Mouse (Mus musculus) monocyte, adult 5-6 weeks (primary cell): Measurements from ENCODE around the gene Tuba1b. TPM values are rescaled to one million over a fixed set of nuclear protein-coding genes. Genes with fewer than 3 reads are reported as not detected.
"Not testable (repeated sequence)": the region's sequence is repeated elsewhere in the genome, so short reads cannot be mapped to it uniquely, and the experiment has no call there.

Experiments
- ATAC-seq: fragments of 153-309, 156-312 bp; replicated peaks from 2 replicates; pipeline ENCODE4 v1.8.0; 2017; ENCODE audit warnings: mild to moderate bottlenecking; ENCODE audit not compliant: low TSS enrichment, insufficient number of reproducible peaks, severe bottlenecking, poor library complexity, low FRiP score
- total RNA-seq: library from RNA; stranded (forward); fragments of 200-1000, 200-491, 200-594 nt; gene quantifications from 3 replicates; pipeline ENCODE4 v1.2.3, GENCODE M21; 2017

Tuba1b gene
- 86.5 to 154 TPM (median 137 TPM) in 3 replicates for total RNA-seq

DNA sequence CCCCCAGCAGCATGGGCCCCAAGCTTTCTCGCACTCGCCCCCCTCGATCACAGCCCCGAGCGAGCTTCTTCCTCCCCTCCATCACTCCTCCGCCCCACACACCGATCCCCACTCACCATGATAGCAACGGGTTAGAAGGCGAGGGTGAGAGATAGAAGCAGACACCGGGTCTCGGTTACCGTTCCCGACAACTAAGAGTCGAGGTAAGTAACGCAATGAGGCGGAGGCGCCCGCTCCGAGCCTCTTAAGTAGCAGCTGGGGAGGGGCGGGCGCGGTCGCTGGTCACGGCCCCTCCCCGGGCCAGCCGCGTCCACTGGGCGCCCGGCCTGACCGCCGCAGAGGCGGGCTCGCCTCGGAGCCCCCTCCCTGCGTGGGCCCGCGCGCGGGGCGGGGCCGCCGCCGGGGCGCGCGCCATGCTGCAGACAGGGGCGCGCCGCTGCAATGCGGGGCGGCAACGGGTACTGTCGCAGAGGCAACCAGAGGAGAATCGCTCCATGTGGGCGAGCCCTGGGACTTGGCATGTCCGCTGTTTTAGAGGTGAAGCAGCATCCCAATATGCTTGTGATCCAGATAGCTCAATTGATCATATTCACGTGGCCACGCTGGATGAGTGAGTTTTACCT, at the start of gene Tuba1b:
Gene Tuba1b, minus strand, starts transcription at position 349 of the 623 bp plus-strand sequence.
- ATAC-seq: peak; percentile 62

DNA sequence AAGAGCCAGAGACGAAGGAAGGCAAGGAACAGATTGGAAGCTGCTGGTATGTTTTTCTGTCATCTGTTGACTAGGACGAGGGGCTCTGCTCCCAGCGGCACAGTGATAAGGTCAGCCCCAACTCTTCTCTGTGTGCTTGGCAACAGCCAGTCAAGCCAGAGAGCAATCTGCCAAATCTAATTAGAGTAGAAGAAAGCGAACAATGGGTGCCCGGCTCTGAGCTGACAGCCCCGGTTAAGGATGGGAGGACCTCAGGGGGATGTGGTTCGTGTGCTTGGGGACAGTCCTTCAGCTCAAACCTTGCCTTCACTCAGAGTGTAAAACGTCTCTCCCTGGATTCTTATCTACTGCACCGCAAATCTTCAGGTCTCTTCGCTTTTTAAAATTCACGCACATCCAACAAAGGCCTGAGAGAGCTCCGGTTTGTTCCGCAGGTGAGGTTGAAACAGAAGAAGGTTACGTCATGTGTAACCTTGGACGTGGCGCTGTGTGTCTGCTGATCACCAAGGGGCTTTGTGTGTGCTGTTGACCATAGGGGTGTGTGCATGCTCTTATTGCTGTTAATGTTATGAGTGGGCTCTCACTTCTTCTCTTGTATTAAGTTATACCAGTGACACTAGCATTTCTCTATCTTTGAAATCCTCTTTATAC, 49.2 kb upstream of the Tuba1b start:
- no peak for ATAC-seq

DNA sequence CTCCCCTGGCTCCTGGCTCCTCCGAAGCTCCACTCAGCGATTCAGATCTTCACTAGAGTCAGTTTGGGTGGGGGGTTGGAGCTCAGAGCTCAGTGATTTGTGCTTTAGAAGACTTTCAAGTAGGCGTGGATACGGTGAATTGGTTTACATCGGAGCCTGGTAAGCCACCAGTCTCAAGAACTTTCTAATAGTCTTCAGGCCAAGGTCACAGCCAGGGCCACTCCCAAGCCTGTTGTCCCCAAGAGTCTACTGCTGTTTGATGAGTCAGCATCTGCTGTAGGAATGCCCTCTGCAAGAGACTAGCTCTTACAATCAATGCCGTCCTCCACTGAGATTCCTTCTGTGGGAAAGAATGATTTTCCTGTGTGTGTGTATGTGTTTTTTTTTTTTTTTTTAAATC, 47.7 kb upstream of the Tuba1b start:
- ATAC-seq: no peak

DNA sequence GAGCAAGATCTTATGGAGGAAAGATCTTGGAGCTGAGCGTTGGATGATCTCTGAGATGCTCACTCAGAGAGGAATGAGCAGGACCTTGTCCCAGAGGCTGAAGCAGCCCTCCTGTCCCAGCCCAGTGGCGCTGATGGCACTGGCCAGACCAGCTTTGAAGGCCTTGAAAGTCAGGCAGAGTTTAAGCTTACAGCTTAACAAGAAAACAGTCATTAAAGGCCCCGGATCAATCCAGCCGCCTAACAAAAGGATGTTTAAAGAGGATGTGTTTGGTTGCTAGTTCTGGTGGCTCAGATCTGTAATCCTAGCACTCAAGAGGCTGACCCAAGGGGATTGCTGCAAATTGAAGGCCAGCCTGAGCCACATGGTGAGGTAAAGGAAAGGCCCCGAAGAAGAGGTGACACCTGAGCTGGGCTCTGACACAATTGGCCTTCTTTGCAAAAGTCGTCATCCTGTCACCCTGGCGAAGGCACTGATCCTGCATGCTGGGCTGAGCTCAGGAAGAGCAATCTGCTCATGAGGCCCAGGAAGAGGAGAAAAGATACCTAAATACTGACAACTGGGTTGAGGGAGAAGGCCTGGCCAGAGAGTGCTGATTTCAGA, 45.7 kb upstream of the Tuba1b start:
- ATAC-seq: no peak

DNA sequence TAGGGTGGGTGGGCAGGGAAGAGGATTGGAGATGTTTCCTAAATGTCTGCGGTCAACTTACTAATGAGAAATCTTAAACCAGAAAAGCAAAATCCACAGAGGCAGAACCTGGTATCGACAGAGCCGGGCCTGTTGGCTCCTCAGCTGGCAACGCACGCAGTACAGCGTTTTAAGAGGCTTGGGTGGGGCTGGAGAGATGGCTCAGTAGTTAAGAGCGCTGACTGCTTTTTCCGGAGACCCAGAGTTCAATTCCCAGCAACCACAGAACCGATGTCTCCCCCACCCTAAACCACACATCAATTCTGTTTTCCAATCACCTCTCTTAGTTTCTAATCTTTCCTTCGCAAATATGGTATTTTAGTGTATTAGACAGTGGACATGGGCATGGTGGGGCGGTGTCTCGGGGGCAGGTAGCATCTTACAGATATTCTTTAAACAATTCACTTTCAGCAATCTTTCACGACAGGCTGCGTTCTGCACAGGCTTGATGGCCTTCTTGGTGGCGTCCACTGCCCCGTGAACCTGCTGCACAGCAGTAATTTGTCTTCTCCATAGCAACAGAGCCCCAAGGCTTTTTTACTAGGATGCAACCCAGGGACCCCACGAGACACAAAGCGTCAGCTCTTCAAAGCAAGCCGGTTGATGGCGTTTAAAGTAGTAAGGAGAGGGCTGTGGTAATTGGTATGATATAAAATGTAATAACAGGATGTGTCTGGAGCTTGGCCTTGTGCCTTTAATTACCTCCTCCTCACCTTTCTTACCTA, 44.2 kb upstream of the Tuba1b start:
- no peak for ATAC-seq

DNA sequence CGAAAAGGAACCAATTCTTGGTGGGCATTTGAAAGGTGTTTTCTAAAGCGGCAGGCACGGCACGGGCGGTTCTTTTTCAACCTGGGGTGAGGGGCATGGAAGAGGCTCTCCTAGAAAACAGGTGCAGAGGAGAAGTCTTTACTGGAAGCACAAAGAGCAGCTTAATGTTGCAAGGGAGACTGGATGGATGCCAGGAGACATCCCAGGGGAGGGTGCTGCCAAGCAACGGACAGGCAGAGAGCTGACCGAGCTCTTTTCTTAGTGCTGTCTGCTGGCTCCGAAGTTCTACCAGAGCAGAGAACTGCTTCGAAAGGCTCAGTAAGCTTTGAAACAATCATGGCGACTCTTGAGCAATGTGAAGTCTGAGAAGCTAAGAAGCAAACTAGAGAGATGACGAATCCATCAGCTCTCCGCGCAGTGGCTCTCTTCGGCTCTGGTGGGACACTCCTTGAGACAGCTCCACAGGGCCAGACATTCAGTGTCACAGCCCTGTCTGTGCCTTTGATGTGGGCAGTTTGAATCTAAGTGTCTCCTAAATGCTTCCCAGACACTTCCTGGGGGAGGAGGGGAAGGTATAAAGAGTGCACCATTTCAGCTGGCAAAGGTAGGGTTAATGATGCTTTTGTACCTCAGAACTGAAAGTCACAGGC, 43.5 kb upstream of the Tuba1b start:
- ATAC-seq: no peak

DNA sequence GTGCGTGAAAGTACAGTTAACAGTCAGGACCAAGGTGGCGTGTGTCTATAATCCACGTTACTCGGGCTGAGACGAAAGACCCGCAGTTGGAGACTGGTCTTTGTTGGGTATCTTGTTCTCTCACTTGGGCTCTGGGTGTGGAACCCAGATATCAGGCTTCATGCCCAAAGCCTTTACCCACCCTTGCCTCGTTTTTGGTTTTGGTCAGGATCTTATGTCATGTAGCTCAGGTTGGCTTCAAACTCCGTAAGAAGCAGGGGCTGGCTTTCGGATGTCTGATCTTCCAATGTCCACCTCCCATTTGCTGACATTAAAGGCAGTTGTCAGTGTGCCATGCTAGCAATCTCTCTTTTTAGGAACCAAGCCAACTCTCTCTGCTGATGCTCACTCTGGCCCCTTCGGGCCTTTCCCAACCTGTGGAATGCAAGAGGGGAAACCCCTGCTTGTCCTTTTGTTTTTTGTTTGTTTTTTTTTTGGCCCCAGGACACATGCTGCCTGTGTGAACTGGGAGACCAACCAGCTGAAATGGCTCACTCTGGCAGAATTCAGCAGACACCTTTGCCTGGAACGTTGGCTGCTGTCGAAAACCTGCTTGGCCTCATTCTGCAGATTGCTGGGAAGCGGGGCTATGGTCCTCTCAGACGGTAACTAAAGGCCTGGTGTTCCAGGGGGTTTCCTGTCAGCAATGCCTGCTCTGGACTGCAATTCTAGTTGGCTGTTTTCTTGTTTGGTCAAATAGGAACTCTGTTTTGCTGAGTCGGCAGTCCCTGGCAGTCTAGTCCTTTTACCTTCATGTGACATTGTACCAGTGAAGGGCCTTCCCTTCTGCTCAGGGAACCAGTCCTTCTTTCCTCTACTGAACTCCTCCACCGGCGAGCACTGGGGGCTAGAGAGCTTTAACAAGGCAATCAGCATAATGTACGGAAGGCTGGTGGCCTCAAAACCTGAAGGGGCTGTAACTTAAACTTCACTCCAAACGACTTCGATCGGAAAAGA, 42.7 kb upstream of the Tuba1b start:
- no peak for ATAC-seq

DNA sequence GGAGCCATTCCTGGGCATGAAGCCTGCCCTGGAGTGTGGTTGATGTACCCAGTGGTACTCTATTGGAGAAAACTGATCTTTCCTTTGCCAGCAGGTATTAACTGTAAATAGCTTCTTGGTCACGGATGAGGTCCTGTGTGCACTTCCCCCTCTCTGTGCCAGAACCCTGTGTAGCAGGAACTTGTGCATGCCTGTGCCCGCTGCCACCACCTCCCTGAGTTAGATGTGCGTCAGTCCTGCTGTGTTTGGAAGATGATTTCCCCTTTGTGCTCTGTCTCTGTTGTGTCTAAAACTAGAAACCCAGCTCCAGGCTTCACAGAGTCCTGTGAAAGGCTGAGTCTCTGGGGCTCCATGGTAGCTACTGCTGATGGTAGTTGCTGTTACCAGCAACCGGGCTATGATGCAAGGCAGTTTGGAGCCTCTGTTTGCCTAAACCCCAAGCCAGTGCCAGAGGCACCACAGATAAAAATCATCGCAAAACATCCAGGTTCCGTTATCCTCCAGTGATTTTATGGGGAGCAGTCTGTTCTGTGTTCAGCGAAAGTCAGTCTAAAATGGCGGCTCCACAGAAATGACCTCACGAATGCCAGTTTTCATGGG, 38.8 kb upstream of the Tuba1b start:
- ATAC-seq: peak; percentile 47; the same call in 1 of the 2 replicates

DNA sequence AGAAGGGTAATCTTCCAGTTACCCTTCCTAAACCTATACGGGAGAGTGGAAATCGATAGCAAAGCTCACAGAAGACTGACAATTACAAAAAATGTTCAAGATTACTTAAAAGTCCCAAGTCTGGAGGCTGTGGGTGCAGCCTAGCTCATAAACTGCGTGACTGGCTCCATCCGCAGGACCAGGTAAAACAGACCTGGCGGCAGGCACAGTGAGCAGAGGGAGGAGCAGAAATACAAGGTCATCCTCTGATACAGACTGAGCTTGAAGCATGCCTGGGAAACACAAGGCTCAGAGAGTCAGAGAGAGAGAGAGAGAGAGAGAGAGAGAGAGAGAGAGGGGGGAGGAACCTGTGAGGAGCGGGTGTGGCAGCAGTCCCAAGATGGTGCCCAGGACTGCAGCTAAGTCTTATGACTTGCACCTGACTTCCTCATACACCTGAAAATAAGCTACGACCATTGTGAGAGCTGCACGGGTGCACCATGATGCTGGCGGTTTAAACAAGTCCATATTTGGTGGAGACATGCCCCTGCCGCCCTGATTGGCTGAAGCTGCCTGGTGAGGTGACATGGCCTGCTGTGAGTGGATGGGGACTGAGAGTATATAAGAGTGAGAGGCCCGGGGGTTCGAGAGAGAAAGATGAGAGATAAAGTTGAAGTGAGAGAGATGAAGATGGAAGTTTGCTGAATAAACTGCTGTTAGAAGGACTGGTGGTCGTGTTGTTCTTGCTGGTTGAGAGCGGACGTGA, 37.4 kb upstream of the Tuba1b start:
- not testable (repeated sequence) for ATAC-seq

DNA sequence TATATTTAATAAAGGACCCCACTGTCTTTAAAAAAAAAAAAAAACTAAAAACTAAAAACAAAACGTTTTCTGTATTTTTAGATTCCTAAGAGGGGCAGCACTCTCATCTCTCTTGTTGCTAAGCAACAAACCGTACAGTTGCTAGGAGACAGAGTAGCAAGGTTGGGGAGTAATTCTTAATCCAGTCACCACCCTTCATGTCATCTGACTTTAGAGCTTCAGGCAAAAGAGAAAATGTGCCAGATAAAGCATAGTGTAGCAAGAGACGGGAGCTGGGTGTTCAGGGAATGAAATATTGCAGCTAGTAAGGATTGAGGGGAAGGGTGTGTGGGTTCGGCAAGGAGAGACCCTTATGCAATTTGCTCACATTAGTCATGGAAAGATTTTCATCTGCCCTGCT, 36.7 kb upstream of the Tuba1b start:
- no peak for ATAC-seq

DNA sequence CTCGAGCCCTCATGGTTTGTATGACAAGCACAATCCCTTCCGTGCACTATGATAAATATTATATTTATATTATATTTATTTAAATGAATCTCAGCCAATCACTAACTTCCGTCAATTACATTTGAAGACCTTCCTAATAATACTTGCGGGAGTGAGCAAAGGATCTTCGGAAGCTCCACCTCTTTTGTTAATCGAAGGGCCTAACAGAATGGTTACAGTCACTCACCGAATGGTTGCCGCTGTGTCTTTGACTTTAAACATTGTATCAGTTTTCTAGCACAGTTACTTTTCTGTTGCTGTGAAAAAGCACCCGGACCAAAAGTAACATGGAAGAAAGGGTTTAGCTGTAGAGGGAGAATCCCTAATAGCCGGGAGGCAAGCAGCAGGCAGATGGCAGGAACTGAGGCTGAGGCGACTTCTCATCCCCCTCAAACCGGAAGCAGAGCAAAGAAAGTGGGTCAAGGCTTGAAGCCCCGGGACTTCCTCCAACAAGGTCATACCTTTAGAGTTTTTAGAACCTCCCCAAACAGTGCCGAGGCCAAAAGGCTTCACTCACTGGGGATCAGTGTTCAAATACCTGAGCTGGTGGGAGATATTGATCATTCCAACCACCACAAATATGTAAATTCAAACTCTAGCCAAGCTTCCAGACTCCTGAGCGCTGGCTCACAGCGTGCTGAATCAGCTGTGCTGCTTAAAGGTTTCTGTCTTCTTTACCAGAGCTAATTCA, 35.2 kb upstream of the Tuba1b start:
- no peak for ATAC-seq

DNA sequence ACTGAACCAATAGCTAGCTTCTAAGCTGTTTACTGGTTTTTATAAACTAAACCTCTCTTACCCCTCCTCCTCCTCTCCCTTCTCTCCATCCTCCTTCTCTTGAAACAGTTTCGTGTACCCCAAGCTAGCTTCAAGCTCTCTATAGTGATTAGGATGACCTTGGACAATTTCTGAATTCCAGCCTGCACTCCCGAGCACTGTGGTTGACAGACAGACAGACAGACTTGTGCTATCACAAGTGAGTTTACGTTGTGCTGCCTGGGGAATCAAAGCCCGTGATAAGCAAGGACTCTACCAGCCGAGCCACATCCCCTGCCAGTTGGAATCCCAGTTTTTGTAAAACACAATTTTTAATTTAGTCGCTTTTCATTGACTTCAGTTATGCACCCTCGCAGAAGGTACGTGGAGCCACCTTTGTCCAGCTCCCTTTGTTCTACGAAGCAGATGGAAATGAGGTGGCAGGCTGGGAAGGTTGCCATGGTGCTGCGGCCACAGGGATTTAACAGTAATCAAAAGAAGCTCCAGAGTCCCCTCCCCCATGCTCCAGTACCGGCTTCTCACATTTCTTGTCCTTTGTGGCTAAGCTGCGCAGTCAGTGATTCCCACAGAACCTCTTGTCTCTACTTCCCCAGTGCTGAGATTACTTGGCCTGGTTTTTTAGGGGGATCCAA, 34.5 kb upstream of the Tuba1b start:
- ATAC-seq: no peak

DNA sequence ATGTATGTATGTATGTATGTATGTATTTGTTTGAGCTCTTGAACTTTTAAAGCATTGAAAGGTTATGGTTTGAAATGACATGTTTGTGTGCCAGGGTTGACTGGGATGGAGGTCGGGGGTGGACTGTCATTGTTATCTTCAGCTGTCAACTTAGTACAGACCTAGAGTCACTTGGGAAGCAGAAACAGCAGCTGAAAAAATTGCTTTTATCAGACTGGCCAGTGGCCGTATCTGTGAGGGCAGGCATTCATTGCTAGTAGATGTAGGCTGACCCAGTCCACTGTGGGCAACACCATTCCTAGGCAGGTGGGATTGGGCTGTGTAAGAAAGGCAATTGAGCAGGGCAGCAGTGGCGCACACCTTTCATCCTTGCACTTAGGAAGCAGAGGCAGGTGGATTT, 25.2 kb upstream of the Tuba1b start:
- ATAC-seq: no peak

DNA sequence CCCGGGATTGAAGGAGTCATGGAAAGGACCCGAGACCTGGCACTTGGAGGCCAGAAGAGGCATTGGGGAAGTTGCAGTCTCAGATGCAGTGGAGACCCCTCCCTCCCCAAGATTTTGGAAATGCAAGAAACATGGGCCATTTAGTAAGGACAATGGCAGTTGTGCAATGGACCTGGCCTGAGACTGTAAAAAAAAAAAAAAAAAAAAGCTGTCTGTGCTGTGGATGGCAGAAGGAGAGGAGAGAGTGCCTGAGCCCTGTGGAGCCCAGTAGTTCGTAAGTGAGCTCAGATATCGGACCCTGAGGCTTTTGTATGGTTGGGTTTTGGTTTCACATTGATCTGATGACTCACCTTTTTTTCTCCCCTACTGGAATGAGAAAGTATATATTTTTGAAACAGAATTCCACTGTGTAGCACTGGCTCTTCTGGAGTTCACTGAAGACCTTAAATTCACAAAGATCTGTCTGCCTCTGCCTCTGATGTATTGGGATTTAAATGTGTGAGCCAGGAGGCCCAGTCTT, 24.6 kb upstream of the Tuba1b start:
- no peak for ATAC-seq

DNA sequence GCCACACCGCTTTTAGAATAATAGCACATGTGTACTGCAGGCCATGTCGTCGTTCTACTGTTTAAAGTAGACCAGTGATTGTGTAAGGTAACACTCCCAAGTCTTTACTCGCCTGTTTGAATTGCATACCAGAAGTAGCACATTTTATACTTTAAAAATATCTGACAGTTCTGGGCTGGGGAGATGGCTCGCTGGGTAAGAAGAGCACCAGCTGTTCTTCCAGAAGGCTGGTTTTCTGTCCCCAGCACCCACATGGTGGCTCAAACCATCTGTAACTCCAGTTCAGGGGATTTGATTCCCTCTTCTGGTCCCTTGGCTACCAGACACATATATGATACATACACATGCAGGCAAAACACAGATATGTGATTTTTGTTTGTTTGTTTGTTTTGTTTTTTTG, 23.1 kb upstream of the Tuba1b start:
- no peak for ATAC-seq

DNA sequence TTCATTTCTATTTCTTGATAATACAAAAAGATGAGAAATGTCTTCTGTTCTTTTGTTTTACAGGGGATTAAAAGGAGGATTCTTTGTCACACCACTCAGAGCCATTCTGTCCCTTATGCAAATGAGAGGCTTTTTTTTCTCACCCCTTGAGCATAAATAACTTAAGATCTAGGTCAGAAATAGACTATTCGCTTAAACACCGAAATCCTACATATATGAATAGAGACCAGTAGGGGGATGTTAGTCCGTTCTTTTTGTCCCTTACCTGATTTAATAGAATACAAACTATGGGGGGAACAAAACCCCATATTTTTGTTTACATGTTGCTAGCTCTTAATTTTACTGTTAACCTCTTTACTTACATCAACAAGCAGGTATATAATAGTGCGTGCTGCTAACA, 21.6 kb upstream of the Tuba1b start:
- no peak for ATAC-seq
